Mouse (Mus musculus): ENCODE measurements around the gene Gbf1. TPM values are rescaled to one million over a fixed set of nuclear protein-coding genes. Genes with fewer than 3 reads are reported as not detected.
"Not testable (repeated sequence)": the region's sequence is repeated elsewhere in the genome, so short reads cannot be mapped to it uniquely, and the experiment has no call there.

Gene Gbf1
- 10 to 100 TPM; 91.1 to 99.0 TPM for total RNA-seq (2021)

DNA sequence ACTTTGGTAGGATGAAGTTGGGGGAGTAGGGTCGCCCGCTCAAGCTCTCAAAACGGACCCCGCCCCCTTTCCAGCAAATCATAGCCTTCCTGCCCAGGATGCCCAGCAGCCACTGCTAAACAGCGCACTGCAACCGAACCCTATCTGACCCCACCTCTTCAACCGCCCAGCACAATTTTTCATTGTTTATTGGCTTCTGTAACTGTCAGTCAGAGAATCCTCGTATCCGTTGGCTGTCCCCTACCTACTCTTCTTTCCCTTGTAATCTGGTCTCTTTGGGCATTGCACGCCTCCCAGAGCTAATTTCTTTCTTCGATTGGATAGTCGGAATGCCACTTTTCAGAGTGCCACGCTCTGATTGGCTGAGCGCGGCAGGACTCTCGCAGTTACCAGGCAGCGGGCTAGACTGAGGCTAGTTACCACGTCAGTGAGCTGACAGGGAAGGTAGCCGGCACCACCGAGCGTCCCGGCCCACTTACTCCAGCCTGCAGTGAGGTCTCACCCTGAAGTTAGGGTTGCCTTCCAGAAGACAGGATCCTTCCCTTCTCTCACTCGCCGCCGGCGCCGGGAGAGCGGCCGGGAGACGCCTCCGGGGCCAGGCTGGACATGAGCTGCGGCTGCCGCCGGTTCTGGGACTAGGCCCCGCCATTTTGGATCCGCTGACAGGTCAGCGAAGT is at the start of gene Gbf1:
Gene Gbf1, plus strand, starts transcription at position 383 of the 677 bp plus-strand sequence.
- peak; percentile 95 for DNase-seq (ENCODE audit: low spot score in 2 of 2)
- intact Hi-C loops (cut with DNase I) = no loop called here

DNA sequence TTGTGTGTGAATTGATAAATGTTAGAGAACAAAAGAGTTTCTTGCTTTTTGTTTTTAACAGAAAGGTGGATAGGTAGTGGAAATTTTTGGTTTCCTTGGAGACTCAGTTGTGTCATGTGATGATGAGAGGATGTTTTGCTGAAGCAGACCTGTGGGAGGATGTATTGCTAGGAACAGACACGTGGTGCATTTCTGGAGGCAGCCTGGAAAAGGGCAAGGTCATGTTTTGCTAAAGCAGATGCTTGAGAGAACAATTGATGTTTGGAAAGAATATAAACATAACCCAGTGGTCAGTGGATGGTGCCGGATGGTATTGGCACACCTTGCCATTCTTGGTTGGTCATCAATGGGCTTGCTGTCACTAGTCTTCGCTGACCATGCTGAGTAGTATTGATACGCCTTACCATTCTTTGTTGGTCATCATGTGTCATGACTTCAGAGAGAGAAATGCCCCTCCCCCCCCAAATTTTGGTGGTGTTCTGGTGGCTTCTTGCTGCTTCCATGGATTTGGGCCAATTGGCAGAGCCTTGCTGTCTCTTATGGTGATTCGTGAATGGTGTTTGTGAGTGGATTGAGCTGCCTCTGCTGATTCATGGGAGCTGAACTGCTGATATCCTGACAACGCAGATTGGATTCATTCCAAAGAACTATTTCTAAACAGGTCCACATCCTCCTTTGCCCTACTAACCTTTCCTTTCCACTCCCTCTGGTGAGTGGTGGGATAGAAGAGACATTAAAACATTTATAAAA is 48.7 kb upstream of the Gbf1 start:
- DNase-seq (ENCODE audit: low spot score in 2 of 2) = no peak
- intact Hi-C loops (cut with DNase I) = no loop called here

DNA sequence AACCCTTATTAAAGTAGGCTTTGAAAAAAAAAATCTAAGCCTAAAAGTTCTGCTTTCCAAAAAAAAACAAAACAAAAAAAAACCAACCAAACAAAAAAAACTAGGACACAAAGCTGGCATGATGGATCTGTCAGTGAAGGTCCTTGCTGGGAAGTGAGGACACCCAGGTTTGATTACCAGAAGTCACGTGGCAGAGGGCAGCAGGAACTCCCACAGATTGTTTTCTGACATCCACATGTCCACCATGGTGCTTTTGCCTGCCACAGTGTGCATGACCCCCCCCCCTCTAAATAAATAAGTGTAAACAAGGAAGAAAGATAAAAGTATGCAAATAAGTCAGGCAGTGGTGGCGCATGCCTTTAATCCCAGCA is 48.1 kb upstream of the Gbf1 start:
- intact Hi-C loops (cut with DNase I) = no loop called here
- no peak for DNase-seq (ENCODE audit: low spot score in 2 of 2)

DNA sequence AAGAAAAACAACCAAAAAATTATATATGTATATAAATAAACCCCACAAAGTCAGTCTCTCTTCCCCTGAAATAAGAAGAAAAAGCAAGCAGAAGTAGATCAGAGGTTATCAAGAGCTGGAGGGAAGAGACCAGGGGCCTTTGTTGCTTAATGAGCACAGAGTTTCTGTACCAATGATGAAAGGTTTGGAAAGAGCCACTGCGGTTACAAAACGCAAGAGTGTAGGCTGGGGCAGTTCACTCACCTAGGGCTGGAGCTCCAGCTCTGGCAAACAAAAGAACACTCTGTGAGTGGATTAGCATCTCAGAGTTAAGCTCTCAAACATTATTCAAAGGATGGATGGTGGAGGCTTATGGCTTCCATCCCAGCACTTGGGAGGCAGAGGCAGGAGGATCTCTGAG is 42.1 kb upstream of the Gbf1 start:
- intact Hi-C loops (cut with DNase I) = no loop called here
- DNase-seq (ENCODE audit: low spot score in 2 of 2) = no peak

DNA sequence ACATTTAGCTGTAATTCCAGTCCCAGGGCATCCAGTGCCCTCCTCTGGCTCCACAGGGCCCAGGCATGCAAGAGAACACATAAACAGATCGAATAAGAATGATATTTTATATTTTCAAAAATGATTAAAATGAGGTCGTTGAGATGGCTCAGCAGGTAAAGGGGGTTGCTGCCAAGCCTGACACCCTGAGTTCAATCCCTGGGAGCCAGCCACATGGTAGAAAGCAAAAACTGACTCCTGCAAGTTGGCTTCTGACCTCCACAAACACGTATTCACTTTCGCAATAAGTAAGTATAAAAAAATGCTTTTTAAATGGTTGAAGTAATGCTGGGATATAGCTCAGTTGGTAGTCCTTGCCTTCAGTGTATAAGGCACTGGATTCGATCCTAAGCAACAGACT is 41.5 kb upstream of the Gbf1 start:
- DNase-seq (ENCODE audit: low spot score in 2 of 2) = no peak
- intact Hi-C loops (cut with DNase I) = no loop called here

DNA sequence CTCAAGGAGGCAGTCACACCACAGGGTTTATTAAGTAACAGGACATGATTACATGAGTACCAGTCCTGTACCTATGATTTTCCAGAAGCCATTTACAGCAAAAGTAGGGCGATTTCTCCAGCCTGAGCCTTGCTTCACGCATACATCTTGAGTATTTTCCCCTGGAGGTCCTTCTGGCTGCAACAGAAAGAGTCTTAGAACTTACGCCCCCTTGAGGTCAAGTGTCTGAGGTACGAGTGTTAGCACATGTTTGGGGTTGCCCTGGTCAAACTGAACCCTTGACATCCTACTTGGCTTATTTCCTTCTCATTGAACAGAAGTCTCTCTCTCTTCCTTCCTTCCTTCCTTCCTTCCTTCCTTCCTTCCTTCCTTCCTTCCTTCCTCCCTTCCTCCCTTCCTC is 37.7 kb upstream of the Gbf1 start:
- intact Hi-C loops (cut with DNase I) = no loop called here
- DNase-seq (ENCODE audit: low spot score in 2 of 2) = no peak

DNA sequence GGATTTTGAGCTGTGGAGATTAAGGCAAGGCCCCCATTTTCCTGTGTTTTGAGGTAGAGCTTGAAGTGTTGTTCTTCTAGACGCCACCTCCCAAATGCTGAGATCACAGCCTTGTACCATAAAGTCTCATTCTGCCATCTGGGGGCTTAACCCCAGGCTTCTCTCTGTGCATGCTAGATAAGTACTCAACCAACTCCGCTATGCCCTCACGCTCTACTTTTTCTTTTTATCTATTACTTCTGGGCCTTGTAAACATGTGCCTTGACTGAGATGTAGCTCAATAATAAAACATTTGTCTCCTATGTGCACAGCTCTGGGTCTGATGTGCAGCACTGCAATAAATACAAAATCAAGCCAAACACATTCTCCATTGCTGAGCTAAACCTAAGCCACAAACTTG is 32.9 kb upstream of the Gbf1 start:
- DNase-seq (ENCODE audit: low spot score in 2 of 2) = no peak
- intact Hi-C loops (cut with DNase I) = no loop called here

DNA sequence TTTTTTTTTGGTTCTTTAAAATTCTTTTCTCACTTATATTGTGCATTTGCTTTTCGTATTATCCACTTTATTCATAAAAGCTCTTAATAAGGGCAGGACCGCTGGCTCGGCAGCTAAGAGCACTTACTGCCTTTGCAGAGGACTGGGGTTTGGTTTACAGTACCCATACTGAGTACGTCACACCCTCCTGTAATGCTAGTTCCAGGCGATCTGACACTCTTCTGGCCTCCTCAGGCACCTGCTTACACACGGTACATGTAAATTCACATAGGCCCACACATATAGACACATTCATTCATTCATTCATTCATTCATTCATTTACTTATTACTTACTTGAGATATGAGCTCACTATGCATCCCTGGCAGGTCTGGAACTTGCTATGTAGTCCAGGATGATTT is 31.4 kb upstream of the Gbf1 start:
- intact Hi-C loops (cut with DNase I) = no loop called here
- DNase-seq (ENCODE audit: low spot score in 2 of 2) = no peak

DNA sequence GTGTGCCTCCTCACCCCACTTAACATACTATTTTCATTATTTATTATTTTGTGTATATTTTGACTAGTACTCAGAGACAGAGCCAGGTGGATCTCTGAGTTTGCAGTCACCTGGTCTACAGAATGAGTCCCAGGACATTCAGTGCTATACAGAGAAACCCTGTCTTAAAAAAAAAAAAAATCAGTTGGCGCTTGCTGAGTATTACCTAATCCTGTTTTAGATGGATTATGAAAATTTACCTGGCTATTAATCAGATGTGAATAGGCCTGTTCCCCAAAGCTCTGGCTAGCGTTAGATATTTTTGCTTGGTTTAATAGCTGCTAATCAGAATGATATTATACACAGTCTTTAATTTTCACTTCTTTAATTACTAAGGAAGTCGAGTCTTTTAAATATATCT is 28.4 kb upstream of the Gbf1 start:
- intact Hi-C loops (cut with DNase I) = no loop called here

DNA sequence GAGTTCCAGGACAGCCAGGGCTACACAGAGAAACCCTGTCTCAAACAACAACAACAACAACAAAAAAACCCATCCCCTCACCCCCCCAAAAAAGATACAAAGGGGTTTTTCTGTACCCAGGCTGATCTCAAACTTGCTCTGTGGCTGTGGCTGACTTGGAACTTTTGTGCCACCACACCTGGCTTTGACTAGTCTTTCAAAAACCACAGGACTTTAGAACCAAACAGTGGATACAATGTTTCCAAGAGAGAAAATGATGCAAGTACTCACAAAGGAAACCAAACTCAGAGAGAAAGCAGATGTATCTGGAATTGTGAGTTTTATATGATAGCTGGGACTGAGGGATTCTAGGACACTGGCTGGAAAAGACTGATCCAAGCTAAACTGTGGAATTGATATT is 27.7 kb upstream of the Gbf1 start:
- DNase-seq (ENCODE audit: low spot score in 2 of 2) = no peak

More for the DNA sequence above, 28.4 kb upstream of the Gbf1 start:
- no peak for DNase-seq (ENCODE audit: low spot score in 2 of 2)

DNA sequence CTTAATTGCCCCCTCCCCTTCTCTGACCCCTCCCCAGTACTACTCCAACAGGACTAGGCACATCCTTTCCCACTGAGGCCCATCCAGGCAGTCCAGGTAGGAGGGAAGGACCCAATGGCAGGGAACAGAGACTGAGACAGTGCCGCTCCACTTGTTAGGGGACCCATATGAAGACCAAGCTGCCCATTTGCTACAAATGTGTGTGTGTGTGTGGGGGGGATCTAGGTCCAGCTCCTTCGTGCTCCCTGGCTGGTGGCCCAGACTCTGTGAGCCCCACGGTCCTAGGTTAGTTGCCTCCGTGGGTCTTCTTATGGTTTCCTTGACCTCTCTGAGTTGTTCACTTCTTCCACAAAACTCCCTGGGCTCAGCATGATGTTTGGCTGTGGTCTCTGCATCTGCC is 26.0 kb upstream of the Gbf1 start:
- no peak for DNase-seq (ENCODE audit: low spot score in 2 of 2)
- intact Hi-C loops (cut with DNase I) = no loop called here

More for the DNA sequence above, 27.7 kb upstream of the Gbf1 start:
- intact Hi-C loops (cut with DNase I) = no loop called here

DNA sequence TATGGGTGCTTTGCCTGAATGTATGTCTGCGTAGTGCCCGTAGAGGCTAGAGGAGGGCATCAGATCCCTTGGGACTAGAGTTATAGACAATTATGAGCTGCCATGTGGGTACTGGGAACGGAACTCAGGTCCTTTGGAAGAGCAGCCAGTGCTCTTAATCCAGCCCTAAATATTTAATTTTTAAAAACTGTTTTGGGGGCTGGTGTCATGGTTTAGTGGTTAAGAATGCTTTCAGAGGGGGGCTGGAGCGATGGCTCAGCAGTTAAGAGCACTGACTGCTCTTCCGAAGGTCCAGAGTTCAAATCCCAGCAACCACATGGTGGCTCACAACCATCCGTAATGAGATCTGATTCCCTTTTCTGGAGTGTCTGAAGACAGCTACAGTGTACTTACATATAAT is 22.6 kb upstream of the Gbf1 start:
- DNase-seq (ENCODE audit: low spot score in 2 of 2); intact Hi-C loops (cut with DNase I): not testable (repeated sequence)

DNA sequence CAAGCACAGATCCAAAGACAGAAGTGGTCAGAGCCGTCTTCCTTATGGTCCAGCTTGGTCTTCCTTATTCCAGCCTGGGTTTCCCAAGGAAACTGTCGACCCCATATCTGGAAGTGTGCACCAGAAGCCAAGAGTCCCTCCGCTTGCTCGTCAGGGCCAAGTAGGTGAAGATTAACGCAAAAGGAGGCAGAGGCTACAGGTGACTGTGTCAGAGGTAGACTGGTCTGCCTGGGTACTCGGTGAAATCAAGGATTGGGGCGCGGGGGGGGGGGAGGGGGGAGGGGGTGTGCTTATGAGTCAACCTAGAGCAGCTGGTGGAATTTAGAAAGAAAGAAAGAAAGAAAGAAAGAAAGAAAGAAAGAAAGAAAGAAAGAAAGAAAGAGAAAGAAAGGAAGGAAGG is 21.0 kb upstream of the Gbf1 start:
- intact Hi-C loops (cut with DNase I) = no loop called here

DNA sequence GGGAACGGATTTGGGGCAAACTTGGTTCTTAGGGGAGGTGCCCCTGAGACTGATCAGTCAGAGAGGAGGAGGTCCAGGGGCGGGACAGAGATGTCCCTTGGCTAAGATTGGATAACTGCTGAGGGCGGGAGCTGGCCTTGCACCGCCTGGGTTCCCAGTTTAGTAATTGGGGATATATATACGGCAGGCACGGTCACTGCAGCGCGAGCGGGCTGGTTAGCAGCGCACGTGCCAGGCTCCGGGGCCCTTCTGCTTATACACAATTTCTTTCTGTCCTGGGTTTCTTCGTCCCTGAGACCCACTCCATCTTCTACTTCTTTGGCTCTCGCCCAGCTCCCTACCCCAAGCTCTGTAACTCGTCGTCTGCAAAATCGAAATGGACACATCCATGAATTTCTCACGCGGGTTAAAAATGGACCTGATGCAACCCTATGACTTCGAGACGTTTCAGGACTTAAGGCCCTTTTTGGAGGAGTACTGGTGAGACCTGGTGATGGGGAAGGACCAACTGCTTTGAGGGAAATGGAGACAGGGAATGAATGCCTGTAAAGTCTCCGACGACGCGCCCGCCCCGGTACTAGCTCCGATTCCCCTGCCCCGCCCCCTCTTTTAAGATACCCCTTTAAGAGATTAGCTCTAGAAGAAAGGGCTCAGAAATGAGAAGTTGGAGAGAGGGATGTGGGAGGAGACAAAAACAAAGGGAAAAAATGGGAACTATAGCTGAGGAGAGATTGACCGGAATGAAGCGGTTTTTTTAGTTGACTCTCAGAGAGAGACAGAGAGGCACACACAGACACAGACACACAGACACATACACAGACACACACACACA is 20.4 kb upstream of the Gbf1 start, which contains the start of gene Elovl3:
Gene Elovl3, plus strand, starts transcription at position 204 of the 832 bp plus-strand sequence.
- intact Hi-C loops (cut with DNase I) = no loop called here
- no peak for DNase-seq (ENCODE audit: low spot score in 2 of 2)

More for the DNA sequence above, 21.0 kb upstream of the Gbf1 start:
- DNase-seq (ENCODE audit: low spot score in 2 of 2) = no peak

DNA sequence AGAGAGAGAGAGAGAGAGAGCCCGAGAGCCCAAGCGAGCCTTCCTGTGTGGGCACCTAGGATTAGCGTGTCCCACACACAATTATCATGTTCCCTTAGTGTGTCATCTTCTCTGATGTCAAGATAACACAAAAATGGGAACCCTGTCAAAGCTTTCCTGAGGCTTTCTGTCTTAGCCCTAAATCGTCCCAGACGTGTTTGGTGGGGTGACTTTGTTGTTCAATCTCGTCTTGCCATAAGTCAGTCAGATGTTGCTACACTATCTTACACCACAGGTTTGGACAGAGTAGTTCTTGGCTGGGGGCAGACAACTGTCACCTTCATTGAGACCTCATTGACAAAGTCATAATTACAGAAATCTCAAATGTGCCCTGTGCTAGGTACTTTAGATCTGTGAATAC is 19.7 kb upstream of the Gbf1 start:
- intact Hi-C loops (cut with DNase I) = no loop called here
- no peak for DNase-seq (ENCODE audit: low spot score in 2 of 2)

DNA sequence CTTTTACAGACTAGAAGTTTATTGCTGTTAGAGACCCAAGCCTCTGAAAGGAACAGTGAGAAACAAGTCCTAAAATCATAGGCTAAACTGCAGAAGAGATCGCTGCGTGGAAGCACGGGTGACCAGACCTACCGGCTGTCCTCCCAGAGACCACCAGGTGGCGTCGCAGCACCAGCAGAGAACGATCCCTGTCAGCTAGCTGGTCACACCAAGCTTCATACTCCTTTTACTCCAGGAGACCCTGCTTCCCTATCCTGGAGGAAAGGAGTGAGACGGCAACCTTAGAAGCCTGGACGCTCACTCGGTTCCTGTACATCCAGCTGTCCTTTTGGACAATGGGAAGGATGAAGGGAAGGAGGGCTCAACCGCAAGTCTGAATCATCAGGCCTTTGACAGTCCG is 17.0 kb upstream of the Gbf1 start:
- intact Hi-C loops (cut with DNase I) = loop anchor here (1.0 to 2.0 kb wide), 2 partner anchors 119 to 174 kb away; no protein-coding TSS in a partner anchor

DNA sequence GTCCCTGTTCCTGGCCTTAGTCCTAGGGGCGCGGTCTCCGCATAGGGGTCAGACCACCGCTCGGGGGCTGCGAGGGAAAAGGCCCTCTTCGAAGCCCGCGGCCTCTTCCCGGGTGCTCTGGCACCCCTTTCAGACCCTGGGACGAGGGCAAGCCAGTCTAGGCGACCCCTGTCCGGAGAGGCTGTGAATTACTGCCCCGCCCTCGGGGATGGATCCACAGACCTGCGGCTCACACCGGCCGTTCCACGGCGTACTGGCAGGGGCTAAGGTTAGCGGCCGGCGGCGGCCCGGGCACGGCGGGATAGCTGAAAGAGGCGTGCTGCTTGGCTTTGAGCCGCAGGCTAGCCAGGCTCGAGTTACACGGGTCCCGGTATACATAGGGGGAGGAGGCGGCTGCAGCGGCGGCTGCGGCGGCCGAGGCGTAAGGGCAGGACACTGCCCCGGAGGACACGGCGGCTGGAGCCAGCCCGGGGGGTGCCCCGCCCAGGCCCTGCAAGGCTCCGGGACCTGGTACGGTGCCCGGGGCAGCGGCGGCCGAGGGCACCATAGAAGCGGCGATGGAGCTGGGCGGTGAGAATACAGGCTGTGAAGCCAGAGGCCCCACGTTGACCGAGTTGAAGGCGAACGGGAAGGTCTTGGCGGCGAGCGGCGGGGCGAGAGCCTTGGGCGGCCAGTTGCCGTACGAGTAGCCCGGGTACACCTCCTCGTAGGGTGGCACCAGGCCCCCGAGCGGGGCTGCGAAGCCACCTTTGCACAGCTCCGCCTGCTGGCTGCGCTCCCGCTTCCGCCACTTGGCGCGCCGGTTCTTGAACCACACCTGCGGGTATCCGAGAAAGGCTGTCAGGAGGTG is 16.3 kb upstream of the Gbf1 start:
- intact Hi-C loops (cut with DNase I) = loop anchor here (1.0 to 2.0 kb wide), 2 partner anchors 118 to 173 kb away; no protein-coding TSS in a partner anchor

More for the DNA sequence above, 17.0 kb upstream of the Gbf1 start:
- peak; percentile 86 to 89 for DNase-seq (ENCODE audit: low spot score in 2 of 2)

DNA sequence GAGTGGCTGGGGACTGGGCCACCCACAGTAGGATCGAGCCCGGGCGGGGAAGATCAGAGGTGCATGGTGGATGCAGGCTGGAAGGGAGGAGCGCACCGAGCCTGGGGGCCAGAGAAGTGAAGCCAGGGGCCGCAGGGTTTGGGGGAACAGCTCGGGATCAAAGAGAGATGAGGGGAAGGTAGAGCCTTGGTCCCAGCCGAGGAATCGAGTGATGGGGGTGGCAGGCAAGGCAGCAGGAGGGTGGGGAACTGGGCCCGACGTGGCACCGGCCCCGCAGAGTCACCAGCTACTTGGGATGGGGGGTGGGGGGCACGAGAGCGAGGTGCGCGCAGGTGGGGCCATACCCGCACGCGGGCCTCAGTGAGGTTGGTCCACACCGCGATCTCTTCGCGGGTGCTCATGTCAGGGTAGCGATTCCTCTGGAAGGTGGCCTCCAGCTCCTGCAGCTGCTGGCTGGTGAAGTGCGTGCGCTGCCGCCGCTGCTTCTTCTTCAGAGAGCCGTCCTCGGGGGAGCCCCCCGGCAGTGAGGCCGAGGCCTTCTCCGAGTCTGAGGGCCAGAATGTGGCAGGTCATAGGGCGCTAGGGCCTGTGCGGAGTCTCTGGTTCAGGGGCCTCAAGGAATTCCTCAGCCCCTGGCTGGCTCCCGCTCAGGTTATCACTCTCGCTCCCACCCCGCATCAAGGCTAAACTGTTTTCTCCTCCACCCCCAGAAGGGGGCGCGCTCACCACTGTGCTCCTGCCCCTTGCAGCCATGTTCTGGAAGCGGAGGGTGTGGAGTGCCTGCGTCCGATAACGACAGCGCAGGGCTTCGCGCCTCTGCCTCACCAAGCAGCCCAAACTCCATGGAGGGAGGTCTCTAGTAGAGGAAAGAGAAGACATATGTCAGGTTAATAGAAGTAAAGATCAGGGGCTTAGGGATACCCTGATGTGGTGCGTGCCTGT is 15.4 kb upstream of the Gbf1 start:
- DNase-seq (ENCODE audit: low spot score in 2 of 2) = peak; percentile 50
- intact Hi-C loops (cut with DNase I) = no loop called here

More for the DNA sequence above, 16.3 kb upstream of the Gbf1 start:
- DNase-seq (ENCODE audit: low spot score in 2 of 2) = peak; percentile 25 to 29
